Mouse (Mus musculus): Measurements from ENCODE around the gene Siah1b. TPM values are rescaled to one million over a fixed set of nuclear protein-coding genes. Genes with fewer than 3 reads are reported as not detected.

Siah1b gene
- 1 to 10 TPM; 7.2 to 9.2 TPM for total RNA-seq (2021)
- long read RNA-seq, experiment 1, transcript Siah1b-203 (4 exons, 803 nt) = major isoform, 15 of 18 reads
- long read RNA-seq, experiment 1, partial matches to known transcripts = 1 of 18 reads
- long read RNA-seq, experiment 1, other reads (novel, unspliced or antisense) = 0 of 18 reads
- long read RNA-seq, experiment 2, transcript Siah1b-203 (4 exons, 803 nt) = major isoform, 9 of 16 reads
- long read RNA-seq, experiment 2, partial matches to known transcripts = 3 of 16 reads
- long read RNA-seq, experiment 2, other reads (novel, unspliced or antisense) = 2 of 16 reads

GRCm38 (mm10) chrX:164076040-164076775, at the start of gene Siah1b:
TSS of gene Siah1b (minus strand) at chrX:164076493.
- peak; percentile 77 to 90 for DNase-seq (ENCODE audit: low spot score in 2 of 2)

- DNase-seq (ENCODE audit: low spot score in 2 of 2) = no peak
These were observed 47.6 kb upstream of the Siah1b start for GRCm38 (mm10) chrX:164123942-164124341.

- DNase-seq (ENCODE audit: low spot score in 2 of 2) = no peak
These were observed 37.5 kb upstream of the Siah1b start for GRCm38 (mm10) chrX:164113744-164114143.

- DNase-seq (ENCODE audit: low spot score in 2 of 2) = no peak
These were observed 34.9 kb upstream of the Siah1b start for GRCm38 (mm10) chrX:164111146-164111545.

- no peak for DNase-seq (ENCODE audit: low spot score in 2 of 2)
These were observed 26.4 kb upstream of the Siah1b start for GRCm38 (mm10) chrX:164102656-164103055.

GRCm38 (mm10) chrX:164102198-164102597, 25.9 kb upstream of the Siah1b start:
- no peak for DNase-seq (ENCODE audit: low spot score in 2 of 2)

- DNase-seq (ENCODE audit: low spot score in 2 of 2) = no peak
These were observed 25.2 kb upstream of the Siah1b start for GRCm38 (mm10) chrX:164101483-164101882.

- DNase-seq (ENCODE audit: low spot score in 2 of 2) = no peak
These were observed 19.5 kb upstream of the Siah1b start for GRCm38 (mm10) chrX:164095838-164096237.

GRCm38 (mm10) chrX:164093435-164093834, 17.1 kb upstream of the Siah1b start:
- no peak for DNase-seq (ENCODE audit: low spot score in 2 of 2)

GRCm38 (mm10) chrX:164092300-164093169, 16.2 kb upstream of the Siah1b start:
- DNase-seq (ENCODE audit: low spot score in 2 of 2) = no peak

- DNase-seq (ENCODE audit: low spot score in 2 of 2) = no peak
These were observed 13.6 kb upstream of the Siah1b start for GRCm38 (mm10) chrX:164089916-164090315.

GRCm38 (mm10) chrX:164088582-164088981, 12.3 kb upstream of the Siah1b start, which contains the start of gene Cltrn:
TSS of gene Cltrn (plus strand) at chrX:164088830.
- DNase-seq (ENCODE audit: low spot score in 2 of 2) = no peak

GRCm38 (mm10) chrX:164082030-164082429, 5.7 kb upstream of the Siah1b start:
- DNase-seq (ENCODE audit: low spot score in 2 of 2) = no peak

- no peak for DNase-seq (ENCODE audit: low spot score in 2 of 2)
These were observed 7.3 kb downstream of the Siah1b start for GRCm38 (mm10) chrX:164068968-164069367.

- DNase-seq (ENCODE audit: low spot score in 2 of 2) = peak; percentile 25 to 40
These were observed 10.1 kb downstream of the Siah1b start for GRCm38 (mm10) chrX:164066185-164066584.

- no peak for DNase-seq (ENCODE audit: low spot score in 2 of 2)
These were observed 17.2 kb downstream of the Siah1b start for GRCm38 (mm10) chrX:164059070-164059469.

GRCm38 (mm10) chrX:164058523-164058922, 17.8 kb downstream of the Siah1b start:
- no peak for DNase-seq (ENCODE audit: low spot score in 2 of 2)

- no peak for DNase-seq (ENCODE audit: low spot score in 2 of 2)
These were observed 20.6 kb downstream of the Siah1b start for GRCm38 (mm10) chrX:164055726-164056125.

- DNase-seq (ENCODE audit: low spot score in 2 of 2) = no peak
These were observed 29.6 kb downstream of the Siah1b start for GRCm38 (mm10) chrX:164046736-164047135.

- DNase-seq (ENCODE audit: low spot score in 2 of 2) = no peak
These were observed 34.2 kb downstream of the Siah1b start for GRCm38 (mm10) chrX:164042069-164042468.

- DNase-seq (ENCODE audit: low spot score in 2 of 2) = no peak
These were observed 37.4 kb downstream of the Siah1b start for GRCm38 (mm10) chrX:164038882-164039281.
